Mouse (Mus musculus) neutrophil, adult 83 days (primary cell): ENCODE measurements around the gene Bbs10. TPM values are rescaled to one million over a fixed set of nuclear protein-coding genes. Genes with fewer than 3 reads are reported as not detected.

Source experiments
- total RNA-seq, 2 experiments: library from RNA; stranded (reverse); gene quantifications; one replicate each; pipeline ENCODE4 v1.2.4; 2023

The Bbs10 gene
- total RNA-seq = under 1 TPM; 0.71 to 0.75 TPM

GRCm38 (mm10) chr10:111298140-111299098 is at the start of gene Bbs10:
Gene Bbs10, plus strand, starts transcription at chr10:111298679.

Other genes with a start within 250 kb of the Bbs10 start
- 10 to 100 TPM; 75.8 to 81.5 TPM for gene Osbpl8, start 133.9 kb upstream of the Bbs10 start, total RNA-seq
- gene Nap1l1, start 174.5 kb downstream of the Bbs10 start, total RNA-seq = 100 to 1,000 TPM; 139 to 149 TPM
- 10 to 100 TPM; 38.0 to 46.2 TPM for gene Phlda1, start 207.6 kb downstream of the Bbs10 start, total RNA-seq